Mouse (Mus musculus) lung, embryonic 16.5 days (tissue): ENCODE data around the gene Gm21454. TPM values are rescaled to one million over a fixed set of nuclear protein-coding genes. Genes with fewer than 3 reads are reported as not detected.
"Not testable (repeated sequence)": the region's sequence is repeated elsewhere in the genome, so short reads cannot be mapped to it uniquely, and the experiment has no call there.

Experiments
- ATAC-seq: fragments of 200-750 bp; cut with Nextera tagmentation; 2 replicates; pipeline ENCODE4 v1.8.0; 2017; ENCODE audit warnings: low read depth, mild to moderate bottlenecking, moderate library complexity
- H3K27ac ChIP-seq: fragments of 300-500 bp; sonication (generic); 2 replicates; pipeline ENCODE4 v1.5.1; 2014; ENCODE audit warnings: mild to moderate bottlenecking, control low read depth, low read length
- H3K27me3 ChIP-seq: fragments of 300-500 bp; sonication (generic); 2 replicates; pipeline ENCODE4 v1.6.1; 2014; ENCODE audit warnings: low read depth, low read length, mixed read lengths; ENCODE audit not compliant: control insufficient read depth, insufficient read depth
- H3K36me3 ChIP-seq: fragments of 300-500 bp; sonication (generic); 2 replicates; pipeline ENCODE4 v1.6.1; 2014; ENCODE audit warnings: low read length; ENCODE audit not compliant: control insufficient read depth, insufficient read depth
- H3K4me1 ChIP-seq: fragments of 300-500 bp; sonication (generic); replicated peaks from 2 replicates; pipeline ENCODE4 v1.6.1; 2014; ENCODE audit warnings: low read length, mixed read lengths; ENCODE audit not compliant: control insufficient read depth, insufficient read depth
- H3K4me2 ChIP-seq: fragments of 300-500 bp; sonication (generic); 2 replicates; pipeline ENCODE4 v1.6.1; 2014; ENCODE audit warnings: low read depth, low read length, control low read depth
- H3K4me3 ChIP-seq: fragments of 300-500 bp; sonication (generic); 2 replicates; pipeline ENCODE4 v1.5.1; 2014; ENCODE audit warnings: mild to moderate bottlenecking, low read length, control low read depth
- H3K9ac ChIP-seq: fragments of 300-500 bp; sonication (generic); 2 replicates; pipeline ENCODE4 v1.6.1; 2014; ENCODE audit warnings: low read length, control low read depth
- H3K9me3 ChIP-seq: fragments of 300-500 bp; sonication (generic); 2 replicates; pipeline ENCODE4 v1.6.1; 2016; ENCODE audit warnings: low read length; ENCODE audit not compliant: control insufficient read depth
- WGBS: fragments of 180-500 bp; shearing (Covaris S2); extraction: QIAGEN DNeasy Blood & Tissue Kit; methylation state at CpG from one replicate; pipeline ENCODE4 v1.1.7; 2014; 5-methylcytosine and 5-hydroxymethylcytosine counted together
- polyA plus RNA-seq: library from polyadenylated mRNA; unstranded; fragments of >200 nt; fragmentation: Nextera tagmentation; extraction: Ambion mirVana; gene quantifications from 2 replicates; pipeline ENCODE4 v1.2.1, GENCODE M21; 2015

Gm21454 gene
- polyA plus RNA-seq = not detected in 2 replicates

- H3K9ac ChIP-seq, H3K27ac ChIP-seq, H3K4me1 ChIP-seq, H3K27me3 ChIP-seq, H3K36me3 ChIP-seq, ATAC-seq, H3K4me3 ChIP-seq, H3K4me2 ChIP-seq, H3K9me3 ChIP-seq: not testable (repeated sequence)
These were observed at the start of gene Gm21454, which contains the start of gene Gm21440 for GRCm38 (mm10) chrY:13252091-13252490. Gene Gm21454, plus strand, starts transcription at chrY:13252442. Gene Gm21440, plus strand, starts transcription at chrY:13252391.

GRCm38 (mm10) chrY:13223828-13224227 is 28.4 kb upstream of the Gm21454 start, which contains the start of gene Gm21828:
Gene Gm21828, minus strand, starts transcription at chrY:13223928.
- H3K4me1 ChIP-seq, H3K9me3 ChIP-seq, H3K4me2 ChIP-seq, H3K4me3 ChIP-seq, ATAC-seq, H3K36me3 ChIP-seq, H3K27ac ChIP-seq, H3K9ac ChIP-seq, H3K27me3 ChIP-seq: not testable (repeated sequence)
- WGBS = no CpG with 5 or more reads among the region's 3 CpGs

DNA sequence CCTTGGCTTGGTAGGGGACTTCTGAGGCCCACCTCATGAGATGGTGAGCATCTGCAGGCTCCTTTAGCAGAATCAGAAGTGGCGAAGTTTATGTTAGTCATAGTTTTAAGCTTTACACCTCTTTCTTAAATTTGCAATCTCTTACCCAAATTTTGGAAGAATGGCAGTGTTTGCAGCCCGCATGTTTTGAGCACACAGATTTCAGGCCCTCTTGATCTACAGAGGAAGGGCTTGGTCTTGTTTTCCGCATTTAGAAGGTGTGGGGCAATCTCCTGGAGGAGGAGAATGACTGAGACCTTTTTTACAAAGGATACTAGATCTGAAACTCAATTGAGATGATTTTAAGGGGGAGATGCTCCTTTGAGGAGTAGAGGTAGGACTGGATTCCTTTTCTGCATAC is 96.7 kb downstream of the Gm21454 start, which contains the start of gene Gm21725:
Gene Gm21725 (minus strand): TSS at position 101 of the 400 bp plus-strand sequence.
- H3K4me2 ChIP-seq, ATAC-seq, H3K9ac ChIP-seq, H3K4me1 ChIP-seq, H3K27ac ChIP-seq, H3K4me3 ChIP-seq, H3K36me3 ChIP-seq, H3K9me3 ChIP-seq, H3K27me3 ChIP-seq: not testable (repeated sequence)
- no CpG with 5 or more reads among the region's 3 CpGs for WGBS

Other genes with a start within 250 kb of the Gm21454 start
- not detected in 2 replicates for gene Gm20807, start 209.6 kb upstream of the Gm21454 start, polyA plus RNA-seq
- gene Gm21891, start 119.0 kb upstream of the Gm21454 start, polyA plus RNA-seq = not detected in 2 replicates
- not detected in 2 replicates for gene Gm21425, start 90.5 kb upstream of the Gm21454 start, polyA plus RNA-seq
- not detected in 2 replicates for gene Gm21828, start 28.5 kb upstream of the Gm21454 start, polyA plus RNA-seq
- gene Gm21440, start 51 bp upstream of the Gm21454 start, polyA plus RNA-seq = not detected in 2 replicates
- gene Gm21725, start 96.6 kb downstream of the Gm21454 start, polyA plus RNA-seq = not detected in 2 replicates
- gene Gm21866, start 213.1 kb downstream of the Gm21454 start, polyA plus RNA-seq = not detected in 2 replicates
- not detected in 2 replicates for gene Gm20773, start 241.6 kb downstream of the Gm21454 start, polyA plus RNA-seq